Mouse (Mus musculus) liver, embryonic 13.5 days (tissue): ENCODE results near the gene Lgr5. TPM values are rescaled to one million over a fixed set of nuclear protein-coding genes. Genes with fewer than 3 reads are reported as not detected.

ENCODE experiments used
- ATAC-seq: fragments of 200-750 bp; cut with Nextera tagmentation; 2 replicates; pipeline ENCODE4 v1.8.0; 2017; ENCODE audit warnings: low read depth, mild to moderate bottlenecking, moderate number of reproducible peaks, moderate library complexity
- DNase-seq: peaks from one replicate; pipeline ENCODE4 v3.0.0; 2022
- H3K27ac ChIP-seq: fragments of 300-500 bp; sonication (generic); 2 replicates; pipeline ENCODE4 v1.5.1; 2015; ENCODE audit warnings: moderate library complexity, mild to moderate bottlenecking, inconsistent platforms
- H3K27me3 ChIP-seq: fragments of 300-500 bp; sonication (generic); 2 replicates; pipeline ENCODE4 v1.6.1; 2015; ENCODE audit warnings: mild to moderate bottlenecking, inconsistent platforms
- H3K36me3 ChIP-seq: fragments of 300-500 bp; sonication (generic); 2 replicates; pipeline ENCODE4 v1.6.1; 2015; ENCODE audit warnings: mild to moderate bottlenecking, inconsistent platforms
- H3K4me1 ChIP-seq: fragments of 300-500 bp; sonication (generic); replicated peaks from 2 replicates; pipeline ENCODE4 v1.6.1; 2015; ENCODE audit warnings: inconsistent platforms
- H3K4me2 ChIP-seq: fragments of 300-500 bp; sonication (generic); 2 replicates; pipeline ENCODE4 v1.6.1; 2015; ENCODE audit warnings: inconsistent platforms, mild to moderate bottlenecking, moderate library complexity
- H3K4me3 ChIP-seq: fragments of 300-500 bp; sonication (generic); replicated peaks from 2 replicates; pipeline ENCODE4 v1.5.1; 2015; ENCODE audit warnings: mild to moderate bottlenecking, inconsistent platforms
- H3K9ac ChIP-seq: fragments of 300-500 bp; sonication (generic); 2 replicates; pipeline ENCODE4 v1.6.1; 2015; ENCODE audit warnings: mild to moderate bottlenecking, inconsistent platforms
- H3K9me3 ChIP-seq: fragments of 300-500 bp; sonication (generic); replicated peaks from 2 replicates; pipeline ENCODE4 v1.6.1; 2016; ENCODE audit warnings: inconsistent platforms
- WGBS: fragments of 180-500 bp; shearing (Covaris S2); methylation state at CpG from one replicate; pipeline ENCODE4 v1.1.7; 2015; ENCODE audit not compliant: insufficient replicate concordance; 5-methylcytosine and 5-hydroxymethylcytosine counted together
- polyA plus RNA-seq: library from polyadenylated mRNA; unstranded; fragments of >200 nt; fragmentation: Nextera tagmentation; extraction: Ambion mirVana; gene quantifications from 2 replicates; pipeline ENCODE4 v1.2.1, GENCODE M21; 2015

Lgr5 gene
- polyA plus RNA-seq, 1 experiment from 2014 or later, result 2.1 TPM

GRCm38 (mm10) chr10:115569712-115570491 is 17.7 kb downstream of the Lgr5 start, which contains the start of gene A930009A15Rik:
Gene A930009A15Rik, plus strand, starts transcription at chr10:115569986.
- Histone ChIP-seq H3K4me3 (no peak within 1 kb of the TSS), H3K4me1 (no peaks in the 10 kb centered on the region), H3K27ac (no peak within 1 kb of the TSS), H3K27me3 (no peaks in the 10 kb centered on the region), H3K9ac (no peak within 1 kb of the TSS), H3K36me3 (no peaks in the 10 kb centered on the region), H3K9me3 (no peaks in the 10 kb centered on the region), H3K4me2 (no peak within 1 kb of the TSS)
- DNase-seq, result no peak
- 73% methylated on average over 15 of the region's 15 CpGs for WGBS
- no peak for ATAC-seq

- H3K27me3 ChIP-seq, result no peaks in the 10 kb centered on the region
- no peak for ATAC-seq
- H3K36me3 ChIP-seq, result no peaks in the 10 kb centered on the region
- 71% methylated on average over 5 of the region's 5 CpGs for WGBS
- H3K9ac ChIP-seq, result no peak overlapping the region
- H3K4me1 ChIP-seq, result no peaks in the 10 kb centered on the region
- H3K4me3 ChIP-seq, result no peak overlapping the region
- H3K27ac ChIP-seq, result no peak overlapping the region
- no peaks in the 10 kb centered on the region for H3K9me3 ChIP-seq
- H3K4me2 ChIP-seq, result no peak overlapping the region
- DNase-seq, result no peak
These were observed 23.6 kb downstream of the Lgr5 start for GRCm38 (mm10) chr10:115563961-115564360.

GRCm38 (mm10) chr10:115562911-115563686 is 24.5 kb downstream of the Lgr5 start:
- 65% methylated on average over 4 of the region's 4 CpGs for WGBS
- Histone ChIP-seq H3K27ac (no peak overlapping the region), H3K9me3 (no peaks in the 10 kb centered on the region), H3K4me1 (no peaks in the 10 kb centered on the region), H3K9ac (no peak overlapping the region), H3K36me3 (no peaks in the 10 kb centered on the region), H3K27me3 (no peaks in the 10 kb centered on the region), H3K4me3 (no peak overlapping the region), H3K4me2 (no peak overlapping the region)
- DNase-seq, result no peak
- no peak for ATAC-seq

- Histone ChIP-seq H3K36me3 (no peaks in the 10 kb centered on the region), H3K27me3 (no peaks in the 10 kb centered on the region), H3K4me1 (no peaks in the 10 kb centered on the region), H3K4me3 (no peak overlapping the region), H3K9me3 (no peaks in the 10 kb centered on the region), H3K9ac (no peak overlapping the region), H3K27ac (no peak overlapping the region), H3K4me2 (no peak overlapping the region)
- DNase-seq, result no peak
- no peak for ATAC-seq
- WGBS, result 57% methylated on average over 12 of the region's 12 CpGs
These were observed 26.3 kb downstream of the Lgr5 start for GRCm38 (mm10) chr10:115561136-115561880.

- H3K4me2 ChIP-seq, result no peak overlapping the region
- H3K36me3 ChIP-seq, result no peaks in the 10 kb centered on the region
- no peaks in the 10 kb centered on the region for H3K9me3 ChIP-seq
- no peaks in the 10 kb centered on the region for H3K4me1 ChIP-seq
- H3K4me3 ChIP-seq, result no peak overlapping the region
- no peak overlapping the region for H3K9ac ChIP-seq
- no peak for DNase-seq
- WGBS, result 58% methylated on average over 12 of the region's 12 CpGs
- no peaks in the 10 kb centered on the region for H3K27me3 ChIP-seq
- no peak for ATAC-seq
- H3K27ac ChIP-seq, result no peak overlapping the region
These were observed 30.8 kb downstream of the Lgr5 start for GRCm38 (mm10) chr10:115556738-115557242.

GRCm38 (mm10) chr10:115555191-115555765 is 32.3 kb downstream of the Lgr5 start:
- no peak overlapping the region for H3K4me2 ChIP-seq
- 12% methylated on average over 2 of the region's 2 CpGs for WGBS
- no peaks in the 10 kb centered on the region for H3K9me3 ChIP-seq
- no peaks in the 10 kb centered on the region for H3K27me3 ChIP-seq
- DNase-seq (no peak), ATAC-seq (no peak)
- H3K4me3 ChIP-seq, result no peak overlapping the region
- H3K36me3 ChIP-seq, result no peaks in the 10 kb centered on the region
- no peak overlapping the region for H3K9ac ChIP-seq
- H3K27ac ChIP-seq, result no peak overlapping the region
- no peaks in the 10 kb centered on the region for H3K4me1 ChIP-seq

- H3K4me3 ChIP-seq, result no peak overlapping the region
- H3K27me3 ChIP-seq, result no peaks in the 10 kb centered on the region
- H3K4me2 ChIP-seq, result no peak overlapping the region
- no peak overlapping the region for H3K9ac ChIP-seq
- H3K36me3 ChIP-seq, result no peaks in the 10 kb centered on the region
- H3K27ac ChIP-seq, result no peak overlapping the region
- WGBS, result 69% methylated on average over 11 of the region's 11 CpGs
- H3K4me1 ChIP-seq, result no peaks in the 10 kb centered on the region
- H3K9me3 ChIP-seq, result no peaks in the 10 kb centered on the region
- DNase-seq (no peak), ATAC-seq (no peak)
These were observed 34.0 kb downstream of the Lgr5 start for GRCm38 (mm10) chr10:115553352-115554113.

- ATAC-seq (no peak), DNase-seq (no peak)
- Histone ChIP-seq H3K4me1 (no peaks in the 10 kb centered on the region), H3K36me3 (no peaks in the 10 kb centered on the region), H3K27me3 (no peaks in the 10 kb centered on the region), H3K9me3 (no peaks in the 10 kb centered on the region), H3K9ac (no peak overlapping the region), H3K4me2 (no peak overlapping the region), H3K27ac (no peak overlapping the region), H3K4me3 (no peak overlapping the region)
- 48% methylated on average over 3 of the region's 3 CpGs for WGBS
These were observed 36.5 kb downstream of the Lgr5 start for GRCm38 (mm10) chr10:115551069-115551468.

GRCm38 (mm10) chr10:115550253-115550652 is 37.3 kb downstream of the Lgr5 start:
- H3K9ac ChIP-seq, result no peak overlapping the region
- 74% methylated on average over 7 of the region's 7 CpGs for WGBS
- H3K27me3 ChIP-seq, result no peaks in the 10 kb centered on the region
- H3K4me2 ChIP-seq, result no peak overlapping the region
- H3K27ac ChIP-seq, result no peak overlapping the region
- no peaks in the 10 kb centered on the region for H3K36me3 ChIP-seq
- H3K4me3 ChIP-seq, result no peak overlapping the region
- no peaks in the 10 kb centered on the region for H3K9me3 ChIP-seq
- DNase-seq, result no peak
- no peak for ATAC-seq
- no peaks in the 10 kb centered on the region for H3K4me1 ChIP-seq

- H3K27me3 ChIP-seq, result no peaks in the 10 kb centered on the region
- 64% methylated on average over 6 of the region's 6 CpGs for WGBS
- DNase-seq, result no peak
- no peaks in the 10 kb centered on the region for H3K36me3 ChIP-seq
- H3K9me3 ChIP-seq, result no peaks in the 10 kb centered on the region
- no peak overlapping the region for H3K4me2 ChIP-seq
- H3K9ac ChIP-seq, result no peak overlapping the region
- no peak overlapping the region for H3K4me3 ChIP-seq
- no peak for ATAC-seq
- no peaks in the 10 kb centered on the region for H3K4me1 ChIP-seq
- H3K27ac ChIP-seq, result no peak overlapping the region
These were observed 44.7 kb downstream of the Lgr5 start for GRCm38 (mm10) chr10:115542917-115543316.
